Mouse (Mus musculus) liver, embryonic 14.5 days (tissue): ENCODE measurements around the gene Adgrl2.

Source experiments
- CTCF ChIP-seq: IDR thresholded peaks from 2 replicates; pipeline ENCODE4 v1.5.1; 2016; ENCODE audit warnings: antibody characterized with exemption, low read depth, control low read depth
- EP300 ChIP-seq: IDR thresholded peaks from 2 replicates; pipeline ENCODE4 v1.6.1; 2016; ENCODE audit warnings: antibody characterized with exemption, low read depth

DNA sequence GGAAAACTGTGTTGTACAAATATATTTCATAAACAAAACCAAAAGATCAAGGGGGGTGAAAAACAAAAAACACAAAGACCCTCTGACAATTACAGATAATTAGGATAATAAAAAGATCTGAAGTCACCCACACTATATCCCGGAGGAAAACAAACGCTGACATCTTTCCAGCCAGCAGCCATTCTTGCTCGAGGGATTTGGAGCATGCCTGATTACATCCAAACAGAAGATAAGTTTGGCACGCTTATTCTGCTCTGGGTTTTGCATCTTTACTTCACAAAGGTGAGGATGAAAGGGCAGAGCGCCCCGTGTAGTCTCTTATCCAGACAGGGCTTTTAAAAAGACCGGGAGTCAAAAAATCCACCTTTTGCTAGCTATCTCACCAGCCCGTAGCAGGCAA, 137.0 kb downstream of the Adgrl2 start:
- TF ChIP-seq EP300 = no peak
- TF ChIP-seq CTCF = no peak
